Mouse (Mus musculus): ENCODE measurements around the gene Ubac1.

DNA sequence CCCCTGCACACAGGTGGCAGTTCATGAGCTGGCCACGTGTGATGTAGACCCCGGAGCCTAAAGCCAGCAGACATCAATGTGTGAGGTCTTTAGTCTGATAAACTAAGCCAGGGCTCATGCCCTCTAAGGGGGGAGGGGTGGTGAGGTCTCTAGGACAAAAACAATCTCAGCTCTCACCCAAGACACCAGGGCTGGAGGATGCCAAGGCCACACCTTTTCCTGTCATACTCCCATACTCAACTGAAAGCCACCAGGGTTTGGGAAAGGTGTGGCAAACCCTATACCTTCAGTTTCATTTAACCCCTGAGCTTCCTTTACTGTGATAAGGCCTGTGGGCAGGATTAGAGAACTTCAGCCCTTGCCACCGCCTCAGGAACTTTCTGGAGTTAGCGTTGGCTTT is 40.7 kb upstream of the Ubac1 start:
- TF ChIP-seq POLR2A (IDR thresholded peaks at IDR 0.05; ENCODE audit: extremely low read depth, insufficient read depth, low read length) (no peak), CTCF (IDR thresholded peaks at IDR 0.05; ENCODE audit: low read depth, low read length) (no peak)

Data from liver, adult 2 months (tissue).